Mouse (Mus musculus) liver, embryonic 13.5 days (tissue): Measurements from ENCODE around the gene Glp2r. TPM values are rescaled to one million over a fixed set of nuclear protein-coding genes. Genes with fewer than 3 reads are reported as not detected.

Experiments used
- ATAC-seq: fragments of 200-750 bp; cut with Nextera tagmentation; 2 replicates; pipeline ENCODE4 v1.8.0; 2017; ENCODE audit warnings: low read depth, mild to moderate bottlenecking, moderate number of reproducible peaks, moderate library complexity
- DNase-seq: peaks from one replicate; pipeline ENCODE4 v3.0.0; 2022
- H3K27ac ChIP-seq: fragments of 300-500 bp; sonication (generic); 2 replicates; pipeline ENCODE4 v1.5.1; 2015; ENCODE audit warnings: moderate library complexity, mild to moderate bottlenecking, inconsistent platforms
- H3K27me3 ChIP-seq: fragments of 300-500 bp; sonication (generic); 2 replicates; pipeline ENCODE4 v1.6.1; 2015; ENCODE audit warnings: mild to moderate bottlenecking, inconsistent platforms
- H3K36me3 ChIP-seq: fragments of 300-500 bp; sonication (generic); 2 replicates; pipeline ENCODE4 v1.6.1; 2015; ENCODE audit warnings: mild to moderate bottlenecking, inconsistent platforms
- H3K4me1 ChIP-seq: fragments of 300-500 bp; sonication (generic); replicated peaks from 2 replicates; pipeline ENCODE4 v1.6.1; 2015; ENCODE audit warnings: inconsistent platforms
- H3K4me2 ChIP-seq: fragments of 300-500 bp; sonication (generic); 2 replicates; pipeline ENCODE4 v1.6.1; 2015; ENCODE audit warnings: inconsistent platforms, mild to moderate bottlenecking, moderate library complexity
- H3K4me3 ChIP-seq: fragments of 300-500 bp; sonication (generic); replicated peaks from 2 replicates; pipeline ENCODE4 v1.5.1; 2015; ENCODE audit warnings: mild to moderate bottlenecking, inconsistent platforms
- H3K9ac ChIP-seq: fragments of 300-500 bp; sonication (generic); 2 replicates; pipeline ENCODE4 v1.6.1; 2015; ENCODE audit warnings: mild to moderate bottlenecking, inconsistent platforms
- H3K9me3 ChIP-seq: fragments of 300-500 bp; sonication (generic); replicated peaks from 2 replicates; pipeline ENCODE4 v1.6.1; 2016; ENCODE audit warnings: inconsistent platforms
- WGBS: fragments of 180-500 bp; shearing (Covaris S2); methylation state at CpG from one replicate; pipeline ENCODE4 v1.1.7; 2015; ENCODE audit not compliant: insufficient replicate concordance; 5-methylcytosine and 5-hydroxymethylcytosine counted together
- polyA plus RNA-seq: library from polyadenylated mRNA; unstranded; fragments of >200 nt; fragmentation: Nextera tagmentation; extraction: Ambion mirVana; gene quantifications from 2 replicates; pipeline ENCODE4 v1.2.1, GENCODE M21; 2015

Glp2r gene
- polyA plus RNA-seq, 1 experiment from 2014 or later = 0.15 TPM

DNA sequence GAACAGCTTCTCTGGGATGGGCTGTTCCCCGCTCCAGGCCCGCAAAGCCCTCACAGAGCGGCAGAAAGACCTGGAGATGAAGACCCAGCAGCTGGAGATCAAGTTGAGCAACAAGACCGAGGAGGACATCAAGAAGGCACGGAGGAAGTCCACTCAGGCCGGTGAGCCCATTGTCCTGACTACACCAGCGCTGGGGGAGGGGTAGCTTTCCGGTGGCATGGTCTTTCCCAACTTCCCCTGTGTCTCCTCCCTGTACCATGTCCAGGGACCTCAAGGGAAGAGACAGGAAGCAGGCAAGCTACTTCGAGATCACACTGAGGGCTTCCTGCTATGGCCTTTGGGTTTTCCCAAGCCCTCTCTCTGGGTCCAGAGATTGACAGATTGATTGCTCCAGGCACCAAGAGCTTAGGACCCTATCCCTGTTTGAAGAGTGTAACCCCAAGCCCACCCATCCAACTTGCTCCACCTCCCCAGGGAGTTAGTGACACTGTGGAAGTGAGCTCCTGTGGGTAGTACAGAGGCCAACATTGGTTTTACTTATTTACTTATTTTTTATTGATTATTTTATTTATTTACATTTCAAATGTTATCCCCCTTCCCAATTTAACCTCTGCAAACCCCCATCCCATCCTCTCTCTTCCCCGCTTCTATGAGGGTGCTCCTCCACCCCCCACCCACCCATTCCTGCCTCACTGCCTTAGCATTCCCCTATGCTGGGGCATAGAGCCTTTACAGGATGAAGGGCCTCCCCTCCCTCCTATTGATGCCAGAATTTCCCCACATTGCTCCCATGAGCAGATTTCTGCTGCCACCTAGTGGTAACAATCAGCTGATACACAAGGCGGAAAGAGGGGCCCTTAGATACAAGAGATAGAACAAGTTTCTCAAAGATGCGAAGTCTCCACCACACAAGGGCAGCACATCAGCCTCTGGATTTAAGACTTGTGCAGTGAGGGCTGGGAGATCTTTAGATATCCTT is 95.1 kb downstream of the Glp2r start:
- Histone ChIP-seq H3K9ac (no peak overlapping the region), H3K4me3 (no peak overlapping the region), H3K36me3 (no peaks in the 10 kb centered on the region), H3K27me3 (no peaks in the 10 kb centered on the region), H3K4me1 (no peaks in the 10 kb centered on the region), H3K9me3 (no peaks in the 10 kb centered on the region), H3K4me2 (no peak overlapping the region), H3K27ac (no peak overlapping the region)
- ATAC-seq = no peak
- peak; percentile 20 for DNase-seq
- 39% methylated on average over 12 of the region's 12 CpGs for WGBS

DNA sequence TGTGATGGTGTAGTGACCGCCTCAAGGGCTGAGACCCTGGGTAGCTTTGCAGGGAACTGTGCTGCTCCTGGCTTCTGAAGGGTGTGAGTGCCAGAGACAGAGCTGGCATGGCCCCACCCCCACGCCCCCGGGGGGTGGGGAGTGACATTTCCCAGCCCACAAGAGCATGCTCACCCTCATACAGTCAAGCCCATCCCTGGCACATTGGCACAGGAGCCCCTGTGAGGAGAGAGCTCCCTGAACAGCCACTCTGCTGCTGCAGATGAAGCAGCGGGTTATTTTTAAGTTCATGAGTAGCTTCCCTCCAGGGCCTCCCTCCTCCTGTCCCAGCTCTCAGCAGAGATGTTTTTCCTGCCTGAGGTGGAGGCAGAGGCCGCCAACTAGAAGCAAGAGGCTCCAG is 98.8 kb downstream of the Glp2r start:
- Histone ChIP-seq H3K36me3 (no peaks in the 10 kb centered on the region), H3K27me3 (no peaks in the 10 kb centered on the region), H3K4me2 (no peak overlapping the region), H3K4me3 (no peak overlapping the region), H3K4me1 (no peaks in the 10 kb centered on the region), H3K27ac (no peak overlapping the region), H3K9ac (no peak overlapping the region), H3K9me3 (no peaks in the 10 kb centered on the region)
- WGBS = 62% methylated on average over 5 of the region's 5 CpGs
- ATAC-seq (no peak), DNase-seq (no peak)

- Histone ChIP-seq H3K9me3 (no peaks in the 10 kb centered on the region), H3K4me1 (no peaks in the 10 kb centered on the region), H3K4me2 (no peak overlapping the region), H3K9ac (no peak overlapping the region), H3K36me3 (no peaks in the 10 kb centered on the region), H3K4me3 (no peak overlapping the region), H3K27ac (no peak overlapping the region), H3K27me3 (no peaks in the 10 kb centered on the region)
- ATAC-seq (no peak), DNase-seq (no peak)
- 88% methylated on average over 6 of the region's 6 CpGs for WGBS
Observed at GRCm38 (mm10) chr11:67670031-67670430, 100.9 kb downstream of the Glp2r start.

GRCm38 (mm10) chr11:67668460-67669007 is 102.4 kb downstream of the Glp2r start:
- Histone ChIP-seq H3K27me3 (no peaks in the 10 kb centered on the region), H3K4me1 (no peaks in the 10 kb centered on the region), H3K4me2 (no peak overlapping the region), H3K27ac (no peak overlapping the region), H3K9me3 (no peaks in the 10 kb centered on the region), H3K9ac (no peak overlapping the region), H3K4me3 (no peak overlapping the region), H3K36me3 (no peaks in the 10 kb centered on the region)
- no peak for DNase-seq
- 63% methylated on average over 3 of the region's 3 CpGs for WGBS
- ATAC-seq = no peak

GRCm38 (mm10) chr11:67667531-67668332 is 103.2 kb downstream of the Glp2r start:
- Histone ChIP-seq H3K4me2 (no peak overlapping the region), H3K27ac (no peak overlapping the region), H3K27me3 (no peaks in the 10 kb centered on the region), H3K36me3 (no peaks in the 10 kb centered on the region), H3K9me3 (no peaks in the 10 kb centered on the region), H3K4me3 (no peak overlapping the region), H3K9ac (no peak overlapping the region), H3K4me1 (no peaks in the 10 kb centered on the region)
- no peak for ATAC-seq
- WGBS = 70% methylated on average over 13 of the region's 13 CpGs
- DNase-seq = no peak

DNA sequence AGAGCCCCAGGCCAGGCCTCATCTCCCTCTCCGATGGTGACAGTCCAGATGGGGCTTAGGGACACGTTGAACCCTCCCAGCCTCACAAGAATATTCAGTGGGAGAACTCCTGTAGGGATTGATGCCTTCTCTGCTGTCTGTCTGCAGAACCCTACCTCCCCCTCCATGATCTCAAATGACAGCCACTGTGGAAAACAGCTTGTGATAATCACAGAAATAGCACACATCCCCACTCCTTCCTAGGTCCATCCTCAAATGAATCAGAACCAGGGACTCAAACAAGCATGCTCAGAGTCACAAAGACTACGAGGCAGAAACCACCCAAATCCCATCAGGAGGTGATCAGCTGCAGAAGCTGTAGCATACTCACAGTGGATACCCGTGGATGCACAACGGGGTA is 104.8 kb downstream of the Glp2r start:
- Histone ChIP-seq H3K4me1 (no peaks in the 10 kb centered on the region), H3K36me3 (no peaks in the 10 kb centered on the region), H3K4me2 (no peak overlapping the region), H3K9me3 (no peaks in the 10 kb centered on the region), H3K27ac (no peak overlapping the region), H3K9ac (no peak overlapping the region), H3K27me3 (no peaks in the 10 kb centered on the region), H3K4me3 (no peak overlapping the region)
- DNase-seq = no peak
- 53% methylated on average over 5 of the region's 5 CpGs for WGBS
- no peak for ATAC-seq

GRCm38 (mm10) chr11:67664918-67665317 is 106.0 kb downstream of the Glp2r start:
- 63% methylated on average over 6 of the region's 6 CpGs for WGBS
- Histone ChIP-seq H3K9me3 (no peaks in the 10 kb centered on the region), H3K4me1 (no peaks in the 10 kb centered on the region), H3K4me2 (no peak overlapping the region), H3K27me3 (no peaks in the 10 kb centered on the region), H3K9ac (no peak overlapping the region), H3K4me3 (no peak overlapping the region), H3K36me3 (no peaks in the 10 kb centered on the region), H3K27ac (no peak overlapping the region)
- DNase-seq (no peak), ATAC-seq (no peak)

GRCm38 (mm10) chr11:67664261-67664660 is 106.7 kb downstream of the Glp2r start:
- H3K27ac ChIP-seq = no peak overlapping the region
- no peak overlapping the region for H3K4me2 ChIP-seq
- no peaks in the 10 kb centered on the region for H3K4me1 ChIP-seq
- no peak overlapping the region for H3K4me3 ChIP-seq
- no peak overlapping the region for H3K9ac ChIP-seq
- H3K9me3 ChIP-seq = no peaks in the 10 kb centered on the region
- no peaks in the 10 kb centered on the region for H3K36me3 ChIP-seq
- H3K27me3 ChIP-seq = no peaks in the 10 kb centered on the region
- WGBS = 48% methylated on average over 3 of the region's 3 CpGs
- no peak for DNase-seq
- ATAC-seq = no peak

DNA sequence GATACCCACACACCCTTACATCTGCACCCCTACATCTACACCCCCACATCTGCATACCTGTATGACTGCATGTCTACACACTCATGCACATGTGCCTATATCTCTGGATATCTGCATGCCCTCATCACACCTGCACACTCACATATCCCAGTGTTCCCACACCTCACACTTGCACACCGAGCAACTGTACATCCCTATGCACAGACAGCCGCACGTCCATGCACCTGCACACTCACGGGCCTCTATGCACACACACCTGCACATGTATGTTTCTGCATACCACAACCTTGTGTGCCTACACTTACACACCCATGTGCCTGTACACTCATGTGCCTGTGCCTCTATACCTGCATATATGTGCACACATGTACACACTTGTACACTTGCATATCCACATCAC is 107.5 kb downstream of the Glp2r start:
- no peaks in the 10 kb centered on the region for H3K9me3 ChIP-seq

GRCm38 (mm10) chr11:67661465-67661864 is 109.5 kb downstream of the Glp2r start:
- Histone ChIP-seq H3K27ac (no peak overlapping the region), H3K4me2 (no peak overlapping the region), H3K9ac (no peak overlapping the region), H3K9me3 (no peaks in the 10 kb centered on the region), H3K4me1 (no peaks in the 10 kb centered on the region), H3K36me3 (no peaks in the 10 kb centered on the region), H3K4me3 (no peak overlapping the region), H3K27me3 (no peaks in the 10 kb centered on the region)
- DNase-seq (no peak), ATAC-seq (no peak)
- WGBS = 69% methylated on average over 8 of the region's 8 CpGs

More for the DNA sequence above, 107.5 kb downstream of the Glp2r start:
- no peaks in the 10 kb centered on the region for H3K27me3 ChIP-seq
- no peaks in the 10 kb centered on the region for H3K4me1 ChIP-seq
- no peaks in the 10 kb centered on the region for H3K36me3 ChIP-seq
- DNase-seq = no peak
- H3K4me3 ChIP-seq = no peak overlapping the region
- ATAC-seq = no peak
- 79% methylated on average over 4 of the region's 4 CpGs for WGBS
- H3K9ac ChIP-seq = no peak overlapping the region
- no peak overlapping the region for H3K4me2 ChIP-seq
- no peak overlapping the region for H3K27ac ChIP-seq

GRCm38 (mm10) chr11:67657685-67658382 is 113.1 kb downstream of the Glp2r start:
- ATAC-seq = no peak

More at GRCm38 (mm10) chr11:67657685-67658382, 113.1 kb downstream of the Glp2r start:
- Histone ChIP-seq H3K9ac (no peak overlapping the region), H3K9me3 (no peaks in the 10 kb centered on the region), H3K27me3 (no peaks in the 10 kb centered on the region), H3K4me2 (no peak overlapping the region), H3K36me3 (no peaks in the 10 kb centered on the region), H3K4me3 (no peak overlapping the region), H3K4me1 (no peaks in the 10 kb centered on the region), H3K27ac (no peak overlapping the region)
- peak; percentile 6 for DNase-seq
- WGBS = 31% methylated on average over 11 of the region's 11 CpGs
